Mouse (Mus musculus) embryonic fibroblast, embryonic 13.5 days (primary cell): ENCODE measurements around the gene Wwox.

Experiments used
- CTCF ChIP-seq: IDR thresholded peaks from 2 replicates; pipeline ENCODE4 v1.5.1; 2011; ENCODE audit warnings: mild to moderate bottlenecking, control low read depth, low read length, moderate library complexity, borderline replicate concordance; ENCODE audit not compliant: insufficient read depth
- POLR2A ChIP-seq: IDR thresholded peaks from 2 replicates; pipeline ENCODE4 v1.6.1; 2011; ENCODE audit warnings: low read depth, mild to moderate bottlenecking, control low read depth, low read length, moderate library complexity

GRCm38 (mm10) chr8:115208415-115209192 is 769.1 kb downstream of the Wwox start:
- no peak for TF ChIP-seq CTCF
- TF ChIP-seq POLR2A: no peak
